Mouse (Mus musculus): Measurements from ENCODE around the gene Coro6. TPM values are rescaled to one million over a fixed set of nuclear protein-coding genes. Genes with fewer than 3 reads are reported as not detected.

Coro6 gene
- polyA plus RNA-seq, 1 experiment from 2014 or later = 0.06 TPM

DNA sequence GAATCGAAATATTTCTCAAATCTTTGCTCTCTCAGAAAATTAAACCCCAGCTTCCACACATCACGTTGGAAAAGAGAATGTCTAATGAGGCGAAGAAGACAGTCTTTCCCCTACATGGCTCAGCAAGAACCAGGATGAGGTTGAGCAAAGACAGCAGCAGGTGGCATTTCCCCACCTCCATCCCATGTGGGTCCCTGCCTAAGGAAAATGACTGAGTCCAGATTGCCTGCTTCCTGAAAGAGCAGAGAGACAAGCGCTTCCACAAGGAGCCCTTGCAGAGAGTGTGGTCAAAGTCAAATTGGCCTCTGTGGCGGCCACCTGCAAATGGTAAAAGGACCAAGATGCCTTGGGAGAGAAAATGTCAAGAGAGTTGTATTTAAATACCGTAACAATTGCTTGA, 28.2 kb downstream of the Coro6 start:
- H3K27me3 ChIP-seq (replicated peaks) = no peaks in the 10 kb centered on the region
- 69% methylated on average over 6 of the region's 6 CpGs for WGBS
- H3K9ac ChIP-seq = no peak overlapping the region
- H3K36me3 ChIP-seq = no peaks in the 10 kb centered on the region
- peak overlapping the region; percentile 97 for H3K4me2 ChIP-seq (replicated peaks)
- H3K9me3 ChIP-seq = no peaks in the 10 kb centered on the region
- peak overlapping the region; percentile 88 for H3K27ac ChIP-seq
- peak overlapping the region; percentile 96; the same call in 1 of the 2 replicates for H3K4me3 ChIP-seq (replicated peaks)
- H3K4me1 ChIP-seq (replicated peaks) = peaks cover 64% of the 10 kb centered on the region
- ATAC-seq = no peak

DNA sequence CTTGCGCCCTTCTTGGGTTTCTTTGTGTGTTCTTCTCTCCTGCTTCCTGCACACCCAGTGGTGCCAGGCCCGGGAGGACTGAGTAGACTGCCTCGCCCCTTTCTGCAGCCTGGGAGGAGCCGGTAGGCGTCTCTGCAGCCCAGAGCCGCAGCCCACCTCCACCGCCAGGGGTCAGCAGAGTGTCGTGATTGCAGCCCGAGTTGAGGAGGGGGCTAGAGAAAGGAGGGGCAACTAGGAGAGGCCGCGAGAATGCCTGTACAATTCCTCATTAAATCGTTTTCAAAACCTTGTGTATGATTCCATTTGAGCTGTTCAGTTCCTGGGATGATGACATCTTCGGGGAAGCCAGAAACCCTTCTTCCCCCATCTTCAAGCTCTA, 28.9 kb downstream of the Coro6 start:
- H3K27ac ChIP-seq = peak overlapping the region; percentile 88
- under 1% methylated on average over 13 of the region's 13 CpGs for WGBS
- H3K27me3 ChIP-seq (replicated peaks) = no peaks in the 10 kb centered on the region
- H3K4me3 ChIP-seq (replicated peaks) = peak overlapping the region; percentile 96
- peak; percentile 62 for ATAC-seq
- H3K9ac ChIP-seq = peak overlapping the region; percentile 61
- H3K36me3 ChIP-seq = no peaks in the 10 kb centered on the region
- H3K9me3 ChIP-seq = no peaks in the 10 kb centered on the region
- H3K4me1 ChIP-seq (replicated peaks) = peaks cover 62% of the 10 kb centered on the region
- H3K4me2 ChIP-seq (replicated peaks) = peak overlapping the region; percentile 97

DNA sequence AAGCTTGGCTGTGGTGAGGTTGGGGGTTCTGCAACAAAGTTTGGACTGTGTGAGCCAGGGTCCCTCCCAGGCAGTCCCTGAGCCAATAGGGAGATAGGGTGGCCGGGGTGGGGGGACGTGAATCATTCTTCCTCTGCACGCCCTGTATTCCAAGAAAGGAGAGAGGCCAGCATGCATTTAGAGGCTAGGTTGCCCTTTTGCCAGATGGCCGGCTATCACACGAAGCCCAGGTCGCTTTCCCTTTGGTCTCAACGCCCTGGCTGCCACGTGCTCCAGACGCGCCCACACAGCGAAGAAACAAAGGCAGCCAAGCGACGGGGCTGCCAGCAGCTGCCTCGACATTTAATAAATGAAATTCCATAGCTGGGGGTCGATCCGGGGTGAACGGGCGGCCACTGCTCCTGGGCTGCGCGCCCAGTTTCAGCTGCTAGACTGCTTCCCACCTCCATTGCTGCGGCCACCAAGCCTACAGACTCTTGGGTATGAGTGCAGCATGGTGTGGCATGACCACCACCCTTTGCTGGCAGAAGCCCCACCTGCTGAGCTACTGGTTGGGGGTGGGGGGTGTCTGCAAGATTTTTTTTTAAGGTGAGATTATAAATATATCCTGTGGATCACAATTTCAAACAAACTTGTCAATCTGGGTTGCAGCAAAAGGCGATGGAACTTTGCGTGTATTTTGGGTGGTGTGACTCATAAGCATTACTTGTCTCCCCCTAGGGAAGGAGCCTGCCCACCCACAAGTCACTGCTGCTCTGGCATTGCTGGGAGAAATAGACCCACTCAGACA, 29.5 kb downstream of the Coro6 start:
- peak overlapping the region; percentile 97 for H3K4me2 ChIP-seq (replicated peaks)
- under 1% methylated on average over 23 of the region's 23 CpGs for WGBS
- H3K36me3 ChIP-seq = no peaks in the 10 kb centered on the region
- peak overlapping the region; percentile 61 for H3K9ac ChIP-seq
- ATAC-seq = peak; percentile 64
- no peaks in the 10 kb centered on the region for H3K27me3 ChIP-seq (replicated peaks)
- peak overlapping the region; percentile 96 for H3K4me3 ChIP-seq (replicated peaks)
- H3K27ac ChIP-seq = peak overlapping the region; percentile 88
- peaks cover 60% of the 10 kb centered on the region for H3K4me1 ChIP-seq (replicated peaks)
- no peaks in the 10 kb centered on the region for H3K9me3 ChIP-seq

DNA sequence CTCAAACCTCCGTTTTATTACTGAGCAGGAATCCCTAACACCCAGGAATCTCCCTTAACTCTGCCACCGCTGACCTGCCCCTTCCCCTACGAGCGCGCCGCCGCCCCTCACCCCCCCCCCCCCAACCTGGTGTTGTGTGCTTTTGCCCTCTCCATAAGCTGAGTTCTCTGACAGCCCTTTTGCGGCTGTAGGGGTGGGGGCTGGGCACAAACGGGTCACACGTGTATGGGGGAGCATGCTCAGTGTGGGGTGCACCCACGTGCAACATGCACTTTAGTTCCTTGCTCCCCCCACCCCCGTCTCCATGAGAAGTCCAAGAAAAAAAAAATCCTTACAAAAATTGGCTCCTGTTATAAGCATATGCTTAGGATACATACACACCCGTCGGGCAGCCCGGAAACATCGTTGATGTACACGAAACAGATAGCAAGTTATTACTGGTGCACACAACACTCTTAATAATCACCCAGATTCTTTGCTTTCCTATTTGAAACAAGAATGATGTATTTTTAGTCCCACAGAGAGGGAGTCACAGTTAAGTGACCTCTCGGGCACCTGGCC, 30.2 kb downstream of the Coro6 start:
- H3K27me3 ChIP-seq (replicated peaks) = no peaks in the 10 kb centered on the region
- peak overlapping the region; percentile 90 for H3K27ac ChIP-seq
- H3K9me3 ChIP-seq = no peaks in the 10 kb centered on the region
- H3K4me1 ChIP-seq (replicated peaks) = peaks cover 65% of the 10 kb centered on the region
- ATAC-seq = no peak
- peak overlapping the region; percentile 61 for H3K9ac ChIP-seq
- H3K4me2 ChIP-seq (replicated peaks) = peak overlapping the region; percentile 97
- H3K36me3 ChIP-seq = no peaks in the 10 kb centered on the region
- peak overlapping the region; percentile 96 for H3K4me3 ChIP-seq (replicated peaks)
- WGBS = 2% methylated on average over 15 of the region's 18 CpGs

DNA sequence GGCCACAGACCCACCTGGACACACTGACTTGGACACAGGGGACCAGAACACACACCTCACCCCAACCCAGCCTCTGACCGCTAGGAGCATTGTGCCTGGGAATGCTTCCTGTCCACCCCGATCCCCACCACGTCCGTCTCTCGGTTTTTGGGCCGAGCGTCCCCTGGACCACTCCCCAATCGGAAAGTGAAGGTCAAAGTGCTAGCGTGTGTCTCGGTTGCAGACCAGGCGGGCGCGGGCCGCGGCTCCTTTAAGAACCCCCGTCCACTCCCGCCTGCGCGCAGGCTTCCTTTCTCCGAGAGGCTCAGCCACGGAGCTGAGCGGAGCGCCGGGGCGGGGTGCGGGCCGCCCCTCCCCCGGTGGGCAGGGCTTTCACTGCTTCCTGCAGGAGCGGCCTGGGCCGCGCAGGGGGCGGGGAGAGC, 30.7 kb downstream of the Coro6 start:
- Histone ChIP-seq H3K4me3 (replicated peaks) (peak overlapping the region; percentile 96), H3K9me3 (no peaks in the 10 kb centered on the region), H3K4me2 (replicated peaks) (peak overlapping the region; percentile 97), H3K9ac (peak overlapping the region; percentile 90), H3K36me3 (no peaks in the 10 kb centered on the region), H3K27ac (peak overlapping the region; percentile 90), H3K27me3 (replicated peaks) (no peaks in the 10 kb centered on the region), H3K4me1 (replicated peaks) (peaks cover 69% of the 10 kb centered on the region)
- ATAC-seq = peak; percentile 82
- under 1% methylated on average over 27 of the region's 32 CpGs for WGBS

DNA sequence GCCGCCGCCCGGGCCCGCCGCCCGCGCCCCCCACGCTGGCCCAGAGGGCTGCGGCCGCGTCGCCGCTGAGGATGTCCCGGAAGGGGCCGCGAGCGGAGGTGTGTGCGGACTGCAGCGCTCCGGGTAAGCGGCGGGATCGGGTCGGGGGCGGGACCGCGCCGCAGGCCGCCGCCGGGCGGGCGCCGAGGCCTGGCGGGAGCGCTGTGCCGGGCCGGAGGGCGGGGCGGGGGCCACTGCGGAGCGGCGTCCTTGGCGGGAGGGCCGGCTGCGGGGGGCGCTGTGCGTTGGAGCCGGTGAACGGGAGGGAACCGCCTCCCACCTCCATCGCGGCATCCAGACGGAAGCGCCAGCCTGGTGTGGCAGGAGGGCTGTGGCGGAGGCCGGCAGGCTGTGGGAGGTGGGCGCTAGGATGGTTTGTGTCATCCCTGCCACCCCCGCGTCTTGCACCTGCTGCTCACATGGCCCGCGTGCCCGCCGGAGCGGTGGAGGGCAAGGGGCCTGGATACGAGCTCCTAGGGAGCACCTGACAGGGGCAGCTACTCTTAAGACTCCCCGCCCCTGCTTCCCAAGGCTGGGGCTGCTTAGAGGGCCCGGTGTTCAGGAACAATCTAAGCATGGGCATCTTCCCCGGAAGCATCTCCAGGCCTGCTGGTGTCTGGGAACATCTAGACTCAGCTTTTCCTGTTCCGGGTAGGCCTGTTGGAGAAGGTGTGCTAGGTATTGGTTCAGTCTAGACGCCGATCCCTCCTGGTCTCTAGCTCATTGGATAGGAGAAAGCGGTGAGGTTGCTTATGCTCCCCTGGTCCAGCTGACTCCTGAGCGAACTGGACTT, 31.5 kb downstream of the Coro6 start, which contains the start of gene Git1:
Git1 (plus strand) TSS at position 51 of the 832 bp plus-strand sequence.
- H3K9ac ChIP-seq = peak within 1 kb of the TSS; percentile 90
- peak within 1 kb of the TSS; percentile 97 for H3K4me2 ChIP-seq (replicated peaks)
- ATAC-seq = peak; percentile 7
- peak within 1 kb of the TSS; percentile 90 for H3K27ac ChIP-seq
- peaks cover 69% of the 10 kb centered on the region for H3K4me1 ChIP-seq (replicated peaks)
- no peaks in the 10 kb centered on the region for H3K9me3 ChIP-seq
- WGBS = under 1% methylated on average over 50 of the region's 74 CpGs
- H3K27me3 ChIP-seq (replicated peaks) = no peaks in the 10 kb centered on the region
- no peaks in the 10 kb centered on the region for H3K36me3 ChIP-seq
- peak within 1 kb of the TSS; percentile 96 for H3K4me3 ChIP-seq (replicated peaks)

DNA sequence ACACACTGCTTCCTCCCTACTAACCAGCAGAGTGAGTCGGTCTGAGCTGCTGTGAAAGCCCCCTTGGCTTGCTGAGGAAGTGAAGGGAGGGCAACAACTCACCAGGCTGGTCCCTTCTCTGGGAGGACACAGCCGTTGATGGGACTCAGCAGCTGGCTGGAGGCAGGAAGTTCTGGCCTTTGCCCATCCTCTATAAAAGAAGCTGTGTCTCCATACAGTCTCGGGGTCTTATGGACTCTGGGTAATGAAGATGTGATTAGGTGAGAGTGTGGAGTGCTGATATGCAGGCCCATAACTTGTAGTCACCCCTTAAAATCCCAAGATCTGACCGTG, 32.1 kb downstream of the Coro6 start:
- Histone ChIP-seq H3K27me3 (replicated peaks) (no peaks in the 10 kb centered on the region), H3K4me2 (replicated peaks) (peak overlapping the region; percentile 97), H3K4me1 (replicated peaks) (peaks cover 65% of the 10 kb centered on the region), H3K9me3 (no peaks in the 10 kb centered on the region), H3K9ac (peak overlapping the region; percentile 90), H3K4me3 (replicated peaks) (peak overlapping the region; percentile 96), H3K27ac (peak overlapping the region; percentile 90), H3K36me3 (peaks cover 2% of the 10 kb centered on the region)
- WGBS = 25% methylated on average over 4 of the region's 4 CpGs
- no peak for ATAC-seq

DNA sequence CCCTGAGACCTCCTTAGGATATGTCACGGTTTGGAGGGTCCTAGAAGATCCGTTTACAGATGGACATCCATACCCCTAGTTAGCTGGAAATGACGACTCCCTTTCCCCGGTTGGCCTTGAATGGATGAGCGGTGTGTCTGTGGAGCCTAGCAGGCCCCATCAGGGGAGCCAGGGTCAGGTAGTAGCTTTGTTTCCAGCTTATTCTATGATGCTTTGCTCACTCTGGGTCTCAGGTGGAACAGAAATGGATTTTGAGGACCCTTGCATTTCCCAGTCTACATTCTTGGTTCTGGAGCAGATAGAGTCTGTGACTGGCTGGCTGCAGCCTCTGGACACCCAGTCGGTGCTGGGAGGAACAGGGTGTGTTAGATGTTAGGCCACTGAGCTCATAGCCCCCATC, 32.6 kb downstream of the Coro6 start:
- 63% methylated on average over 6 of the region's 6 CpGs for WGBS
- Histone ChIP-seq H3K4me3 (replicated peaks) (peak overlapping the region; percentile 96), H3K9ac (peak overlapping the region; percentile 90), H3K27ac (peak overlapping the region; percentile 4; the same call in 1 of the 2 replicates), H3K36me3 (peaks cover 6% of the 10 kb centered on the region), H3K4me1 (replicated peaks) (peaks cover 65% of the 10 kb centered on the region), H3K4me2 (replicated peaks) (peak overlapping the region; percentile 97), H3K27me3 (replicated peaks) (no peaks in the 10 kb centered on the region), H3K9me3 (no peaks in the 10 kb centered on the region)
- no peak for ATAC-seq

DNA sequence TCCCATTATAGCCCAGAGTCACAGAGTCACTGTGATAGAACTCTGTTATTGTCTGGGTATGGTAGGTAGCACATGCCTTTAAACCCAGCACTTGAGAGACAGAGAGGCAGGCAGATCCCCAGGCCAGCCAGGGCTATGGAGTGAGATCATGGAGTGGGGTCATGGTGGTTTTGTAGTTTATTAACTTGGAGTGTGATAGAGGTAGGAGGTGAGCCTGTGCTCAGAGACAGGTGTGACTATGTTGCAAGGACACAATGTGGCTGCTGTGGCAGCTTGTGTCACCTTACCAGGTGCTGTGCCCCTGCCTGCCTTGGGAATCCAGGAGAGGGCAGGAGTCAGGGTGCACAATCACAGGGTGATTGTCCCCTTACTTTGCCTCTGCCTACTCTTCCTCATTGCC, 33.3 kb downstream of the Coro6 start:
- Histone ChIP-seq H3K4me3 (replicated peaks) (no peak overlapping the region), H3K27ac (peak overlapping the region; percentile 28), H3K9ac (no peak overlapping the region), H3K4me2 (replicated peaks) (peak overlapping the region; percentile 97), H3K27me3 (replicated peaks) (no peaks in the 10 kb centered on the region), H3K36me3 (peaks cover 11% of the 10 kb centered on the region), H3K4me1 (replicated peaks) (peaks cover 63% of the 10 kb centered on the region), H3K9me3 (no peaks in the 10 kb centered on the region)
- no peak for ATAC-seq

DNA sequence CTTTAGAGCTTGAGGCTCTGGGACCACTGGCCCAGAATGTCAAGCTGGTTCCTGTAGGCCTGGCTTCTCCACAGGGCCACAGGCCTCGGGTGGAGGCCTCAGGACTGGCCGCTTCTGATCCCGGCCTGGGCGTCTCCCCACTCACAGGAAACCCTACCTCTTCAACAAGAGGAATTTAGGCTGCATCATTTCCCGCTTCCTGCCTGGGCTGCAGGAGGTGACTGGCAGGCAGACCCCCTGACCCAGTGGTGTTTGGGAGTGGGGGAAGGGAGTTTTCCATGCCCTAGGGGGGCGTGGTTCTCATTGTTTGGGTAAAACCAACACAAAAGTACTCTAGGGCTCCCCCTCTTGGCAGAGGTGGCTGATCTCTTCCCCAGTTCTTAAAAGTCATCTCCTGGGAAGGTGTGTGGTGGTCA, 35.1 kb downstream of the Coro6 start:
- Histone ChIP-seq H3K36me3 (peaks cover 17% of the 10 kb centered on the region), H3K9ac (no peak overlapping the region), H3K4me1 (replicated peaks) (peaks cover 57% of the 10 kb centered on the region), H3K27me3 (replicated peaks) (no peaks in the 10 kb centered on the region), H3K9me3 (no peaks in the 10 kb centered on the region), H3K4me3 (replicated peaks) (no peak overlapping the region), H3K27ac (peak overlapping the region; percentile 41), H3K4me2 (replicated peaks) (no peak overlapping the region)
- no peak for ATAC-seq
- 40% methylated on average over 6 of the region's 6 CpGs for WGBS

DNA sequence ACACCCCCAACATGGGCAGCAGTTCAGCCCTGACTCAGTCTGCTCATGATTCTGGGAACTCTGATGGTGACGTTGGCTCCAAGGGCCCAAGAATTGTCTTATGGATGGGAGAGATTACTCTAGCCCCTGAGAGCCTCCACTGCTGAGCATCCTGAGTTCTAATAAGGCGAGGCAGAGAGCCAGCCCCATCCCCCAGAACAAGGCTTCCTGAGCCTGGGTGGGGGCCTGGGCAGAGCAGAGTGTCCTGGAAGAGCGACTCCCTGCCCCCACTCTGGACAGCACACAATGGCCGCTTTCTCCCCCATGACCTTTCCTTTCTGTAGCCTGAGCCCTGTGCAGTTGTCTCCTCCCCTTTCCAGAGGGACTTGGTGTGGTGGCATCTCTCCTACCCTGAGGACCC, 35.6 kb downstream of the Coro6 start:
- no peaks in the 10 kb centered on the region for H3K27me3 ChIP-seq (replicated peaks)
- H3K4me1 ChIP-seq (replicated peaks) = peaks cover 56% of the 10 kb centered on the region
- no peak overlapping the region for H3K9ac ChIP-seq
- no peak for ATAC-seq
- no peak overlapping the region for H3K4me3 ChIP-seq (replicated peaks)
- peak overlapping the region; percentile 45 for H3K27ac ChIP-seq
- H3K9me3 ChIP-seq = no peaks in the 10 kb centered on the region
- WGBS = 55% methylated on average over 4 of the region's 4 CpGs
- H3K36me3 ChIP-seq = peaks cover 20% of the 10 kb centered on the region
- no peak overlapping the region for H3K4me2 ChIP-seq (replicated peaks)

All from intestine, embryonic 15.5 days (tissue).